Mouse (Mus musculus): Measurements from ENCODE around the gene Coa7. TPM values are rescaled to one million over a fixed set of nuclear protein-coding genes. Genes with fewer than 3 reads are reported as not detected.
A peak's percentile ranks its signal among the peaks of the same experiment; 100 is the strongest.

The Coa7 gene
- 21.9 and 24.6 TPM in 2 replicates for polyA plus RNA-seq (2015; fragmentation: Nextera tagmentation; extraction: Ambion mirVana)

GRCm38 (mm10) chr4:108327730-108328484 lies at the start of gene Coa7:
Gene Coa7, plus strand, starts transcription at chr4:108328140.
- Histone ChIP-seq H3K4me3 (replicated peaks) (peak within 1 kb of the TSS; percentile 78), H3K27me3 (no peaks in the 10 kb centered on the region), H3K9me3 (replicated peaks) (no peaks in the 10 kb centered on the region), H3K36me3 (replicated peaks) (0 out of 2 replicates have a peak, but pooled peaks cover 3% of the 10 kb centered on the region), H3K4me2 (peak within 1 kb of the TSS; percentile 77), H3K27ac (replicated peaks) (peak within 1 kb of the TSS; percentile 87), H3K4me1 (replicated peaks) (peaks cover 33% of the 10 kb centered on the region), H3K9ac (peak within 1 kb of the TSS; percentile 59)
- ATAC-seq (ENCODE audit: insufficient read depth): peak; percentile 95
- under 1% methylated on average over 45 of the region's 45 CpGs for WGBS (ENCODE audit: insufficient replicate concordance)

DNA sequence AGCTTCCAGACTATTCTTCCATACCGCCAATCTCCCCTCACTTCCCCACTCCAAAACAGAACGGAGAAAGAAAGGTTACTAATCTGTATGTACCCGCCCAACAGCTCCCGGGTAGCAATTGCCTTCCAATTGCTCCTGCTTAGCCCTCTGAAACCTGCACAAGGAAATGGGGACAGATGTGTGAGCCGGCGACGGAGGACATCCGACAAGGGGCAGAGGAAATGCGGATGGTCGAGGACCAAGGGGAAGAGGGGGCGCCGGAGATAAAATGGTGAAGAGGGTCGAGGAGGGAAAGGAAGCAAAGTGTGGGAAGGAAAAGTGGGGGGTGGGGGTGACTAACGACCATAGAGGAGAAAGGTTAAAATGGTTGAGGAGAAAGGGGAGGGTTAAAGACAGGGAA lies 27.7 kb upstream of the Coa7 start:
- Histone ChIP-seq H3K4me2 (peak overlapping the region; percentile 99), H3K9ac (peak overlapping the region; percentile 83), H3K36me3 (replicated peaks) (no peaks in the 10 kb centered on the region), H3K9me3 (replicated peaks) (no peaks in the 10 kb centered on the region), H3K4me1 (replicated peaks) (peaks cover 30% of the 10 kb centered on the region), H3K27me3 (no peaks in the 10 kb centered on the region), H3K4me3 (replicated peaks) (peak overlapping the region; percentile 75), H3K27ac (replicated peaks) (peak overlapping the region; percentile 68)
- no peak for ATAC-seq (ENCODE audit: insufficient read depth)
- under 1% methylated on average over 14 of the region's 14 CpGs for WGBS (ENCODE audit: insufficient replicate concordance)

DNA sequence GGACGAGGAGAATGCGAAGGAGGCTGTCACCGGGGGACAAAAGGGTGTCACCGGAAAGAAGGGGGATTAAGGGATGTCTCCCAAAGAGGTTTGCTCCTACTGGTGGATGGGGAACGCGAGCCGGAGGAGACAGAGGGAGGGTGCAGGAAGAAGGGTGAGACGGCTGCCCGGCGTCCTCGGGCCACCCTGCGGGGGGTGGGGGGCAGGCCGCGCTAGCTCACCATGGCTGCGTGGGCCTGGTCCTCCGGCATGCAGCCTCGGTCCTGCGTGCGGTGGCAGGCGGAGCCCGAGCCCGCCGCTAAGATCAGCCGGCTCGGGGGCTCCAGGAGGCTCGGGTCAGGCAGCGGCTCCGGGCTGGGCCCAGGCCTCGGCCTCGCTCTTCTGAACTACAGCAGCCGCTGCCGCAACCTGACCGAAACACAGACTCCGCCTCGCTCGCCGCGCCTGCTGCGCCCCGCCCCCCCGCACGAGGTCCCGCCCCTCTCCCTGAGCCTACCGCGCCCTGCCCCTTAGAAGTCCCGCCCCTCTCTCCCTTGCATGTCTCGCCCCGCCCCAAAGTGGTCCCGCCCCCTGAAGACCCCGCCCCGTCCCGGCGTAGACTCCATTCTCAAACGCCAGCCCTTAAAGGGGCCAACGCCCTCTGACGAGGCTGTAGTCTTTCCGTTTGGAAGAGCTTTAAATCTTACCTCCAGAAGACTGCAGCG lies 27.1 kb upstream of the Coa7 start, which contains the start of gene Zyg11b:
Zyg11b (minus strand) TSS at position 427 of the 704 bp plus-strand sequence.
- H3K27me3 ChIP-seq: no peaks in the 10 kb centered on the region
- H3K27ac ChIP-seq (replicated peaks): peak within 1 kb of the TSS; percentile 68
- no peaks in the 10 kb centered on the region for H3K36me3 ChIP-seq (replicated peaks)
- peak; percentile 89 for ATAC-seq (ENCODE audit: insufficient read depth)
- H3K9ac ChIP-seq: peak within 1 kb of the TSS; percentile 83
- H3K4me2 ChIP-seq: peak within 1 kb of the TSS; percentile 99
- H3K4me1 ChIP-seq (replicated peaks): peaks cover 30% of the 10 kb centered on the region
- peak within 1 kb of the TSS; percentile 75 for H3K4me3 ChIP-seq (replicated peaks)
- WGBS (ENCODE audit: insufficient replicate concordance): under 1% methylated on average over 58 of the region's 58 CpGs
- no peaks in the 10 kb centered on the region for H3K9me3 ChIP-seq (replicated peaks)

- no peaks in the 10 kb centered on the region for H3K27me3 ChIP-seq
- H3K9ac ChIP-seq: no peak overlapping the region
- H3K27ac ChIP-seq (replicated peaks): no peak overlapping the region; the same call in 1 of the 2 replicates
- H3K4me3 ChIP-seq (replicated peaks): no peak overlapping the region
- H3K4me1 ChIP-seq (replicated peaks): peaks cover 30% of the 10 kb centered on the region
- no peaks in the 10 kb centered on the region for H3K36me3 ChIP-seq (replicated peaks)
- WGBS (ENCODE audit: insufficient replicate concordance): 50% methylated on average over 5 of the region's 5 CpGs
- no peak for ATAC-seq (ENCODE audit: insufficient read depth)
- no peaks in the 10 kb centered on the region for H3K9me3 ChIP-seq (replicated peaks)
- no peak overlapping the region for H3K4me2 ChIP-seq
Measured at GRCm38 (mm10) chr4:108302296-108302890, 25.5 kb upstream of the Coa7 start.

- H3K27ac ChIP-seq (replicated peaks): no peak overlapping the region
- no peak overlapping the region for H3K4me3 ChIP-seq (replicated peaks)
- no peaks in the 10 kb centered on the region for H3K4me1 ChIP-seq (replicated peaks)
- H3K9ac ChIP-seq: no peak overlapping the region
- no peaks in the 10 kb centered on the region for H3K36me3 ChIP-seq (replicated peaks)
- no peak for ATAC-seq (ENCODE audit: insufficient read depth)
- no peak overlapping the region for H3K4me2 ChIP-seq
- WGBS (ENCODE audit: insufficient replicate concordance): 40% methylated on average over 6 of the region's 6 CpGs
- no peaks in the 10 kb centered on the region for H3K9me3 ChIP-seq (replicated peaks)
- no peaks in the 10 kb centered on the region for H3K27me3 ChIP-seq
Measured at GRCm38 (mm10) chr4:108310706-108311105, 17.2 kb upstream of the Coa7 start.

GRCm38 (mm10) chr4:108314041-108314440 lies 13.9 kb upstream of the Coa7 start:
- H3K27me3 ChIP-seq: no peaks in the 10 kb centered on the region
- H3K4me1 ChIP-seq (replicated peaks): peaks cover 17% of the 10 kb centered on the region
- H3K27ac ChIP-seq (replicated peaks): no peak overlapping the region
- no peak overlapping the region for H3K9ac ChIP-seq
- WGBS (ENCODE audit: insufficient replicate concordance): 56% methylated on average over 5 of the region's 5 CpGs
- no peak overlapping the region for H3K4me3 ChIP-seq (replicated peaks)
- H3K9me3 ChIP-seq (replicated peaks): no peaks in the 10 kb centered on the region
- ATAC-seq (ENCODE audit: insufficient read depth): no peak
- no peak overlapping the region for H3K4me2 ChIP-seq
- H3K36me3 ChIP-seq (replicated peaks): no peaks in the 10 kb centered on the region

GRCm38 (mm10) chr4:108317656-108318605 lies 10.0 kb upstream of the Coa7 start:
- H3K4me2 ChIP-seq: no peak overlapping the region
- no peak overlapping the region for H3K9ac ChIP-seq
- ATAC-seq (ENCODE audit: insufficient read depth): peak; percentile 20; the same call in 1 of the 2 replicates
- 17% methylated on average over 12 of the region's 12 CpGs for WGBS (ENCODE audit: insufficient replicate concordance)
- H3K4me3 ChIP-seq (replicated peaks): no peak overlapping the region
- peaks cover 20% of the 10 kb centered on the region for H3K4me1 ChIP-seq (replicated peaks)
- H3K27me3 ChIP-seq: no peaks in the 10 kb centered on the region
- no peaks in the 10 kb centered on the region for H3K36me3 ChIP-seq (replicated peaks)
- peak overlapping the region; percentile 62 for H3K27ac ChIP-seq (replicated peaks)
- H3K9me3 ChIP-seq (replicated peaks): no peaks in the 10 kb centered on the region

DNA sequence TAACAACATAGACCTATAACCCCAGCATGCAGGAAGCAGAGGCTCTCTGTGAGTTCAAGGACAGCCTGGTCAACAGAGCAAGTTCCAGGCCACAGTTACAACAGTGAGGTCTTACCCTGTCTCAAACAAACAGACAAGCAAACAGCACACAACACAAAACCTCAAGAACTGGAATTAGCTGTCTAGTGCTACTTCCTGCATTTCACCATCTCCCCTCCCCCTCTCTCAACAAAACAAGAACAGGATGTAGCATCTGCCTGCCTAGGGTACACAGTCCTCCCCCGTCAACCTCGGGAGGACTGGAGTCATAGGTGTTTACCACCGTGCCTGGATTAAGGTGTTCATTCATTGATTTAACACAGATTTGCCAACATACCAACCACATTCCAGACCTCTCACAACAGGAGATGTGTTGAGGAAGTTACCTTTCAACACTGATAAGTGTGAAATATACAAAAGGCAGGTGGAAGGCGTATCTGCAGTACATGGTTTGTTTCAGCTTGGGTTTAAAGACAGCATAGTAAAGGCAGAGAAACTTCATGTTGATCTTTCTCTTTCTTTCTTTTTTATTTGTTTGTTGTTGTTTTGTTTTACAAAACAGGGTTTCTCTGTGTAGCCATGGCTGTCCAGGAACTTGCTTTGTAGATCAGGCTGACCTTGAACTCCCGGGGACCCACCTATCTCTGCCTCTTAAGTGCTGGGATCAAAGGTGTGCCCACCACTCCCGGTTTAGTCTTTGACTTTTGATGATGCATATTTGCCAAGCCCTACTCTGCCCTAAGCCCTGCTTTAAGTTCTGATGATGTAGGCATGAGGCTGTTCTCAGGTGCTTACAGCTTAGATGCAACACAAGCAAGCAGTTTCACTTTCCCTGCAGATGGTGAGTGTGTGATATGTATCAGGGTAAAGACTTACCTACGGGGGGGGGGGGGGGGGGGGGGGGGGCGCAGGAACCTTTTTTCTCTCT lies 9.0 kb upstream of the Coa7 start:
- no peak overlapping the region for H3K4me2 ChIP-seq
- 35% methylated on average over 8 of the region's 8 CpGs for WGBS (ENCODE audit: insufficient replicate concordance)
- no peak overlapping the region for H3K4me3 ChIP-seq (replicated peaks)
- H3K27me3 ChIP-seq: no peaks in the 10 kb centered on the region
- ATAC-seq (ENCODE audit: insufficient read depth): peak; percentile 60
- peak overlapping the region; percentile 62 for H3K27ac ChIP-seq (replicated peaks)
- no peak overlapping the region for H3K9ac ChIP-seq
- no peaks in the 10 kb centered on the region for H3K36me3 ChIP-seq (replicated peaks)
- H3K4me1 ChIP-seq (replicated peaks): peaks cover 20% of the 10 kb centered on the region
- no peaks in the 10 kb centered on the region for H3K9me3 ChIP-seq (replicated peaks)

DNA sequence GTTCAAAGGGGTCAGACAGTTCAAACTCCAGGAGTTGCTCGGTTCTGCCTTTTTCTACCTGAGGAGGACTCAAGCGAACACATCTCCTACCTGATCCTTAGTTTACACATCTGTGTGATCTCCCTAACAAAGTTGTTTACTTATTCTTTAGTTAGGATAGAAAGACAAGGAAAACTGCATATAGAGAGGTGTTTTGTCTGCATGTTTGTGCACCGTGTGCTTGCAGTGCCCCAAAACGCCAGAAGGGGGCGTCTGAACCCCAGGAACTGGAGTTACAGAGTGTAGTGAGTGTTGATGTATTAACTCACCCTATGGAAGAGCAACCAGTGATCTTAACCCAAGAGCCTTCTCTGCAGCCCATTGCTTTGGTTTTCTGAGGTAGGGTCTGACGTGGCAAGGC lies 8.2 kb upstream of the Coa7 start:
- H3K27ac ChIP-seq (replicated peaks): no peak overlapping the region
- H3K36me3 ChIP-seq (replicated peaks): no peaks in the 10 kb centered on the region
- no peaks in the 10 kb centered on the region for H3K9me3 ChIP-seq (replicated peaks)
- no peak overlapping the region for H3K9ac ChIP-seq
- no peak overlapping the region for H3K4me3 ChIP-seq (replicated peaks)
- H3K27me3 ChIP-seq: no peaks in the 10 kb centered on the region
- WGBS (ENCODE audit: insufficient replicate concordance): 62% methylated on average over 6 of the region's 6 CpGs
- H3K4me2 ChIP-seq: no peak overlapping the region
- H3K4me1 ChIP-seq (replicated peaks): peaks cover 20% of the 10 kb centered on the region
- no peak for ATAC-seq (ENCODE audit: insufficient read depth)

Measured in liver, embryonic 15.5 days (tissue).